Mouse (Mus musculus) ES-Bruce4 (cell line): ENCODE data around the gene Ogfod3. TPM values are rescaled to one million over a fixed set of nuclear protein-coding genes. Genes with fewer than 3 reads are reported as not detected.

Experiments used
- H3K27ac ChIP-seq: 2 replicates; pipeline ENCODE4 v1.5.1; 2012; ENCODE audit warnings: low read length, inconsistent platforms; ENCODE audit not compliant: insufficient read depth
- H3K27me3 ChIP-seq: 2 replicates; pipeline ENCODE4 v1.6.1; 2012; ENCODE audit warnings: mild to moderate bottlenecking, low read length, inconsistent platforms; ENCODE audit not compliant: control insufficient read depth, poor library complexity, insufficient read depth, severe bottlenecking
- H3K36me3 ChIP-seq: 2 replicates; pipeline ENCODE4 v1.6.1; 2012; ENCODE audit warnings: inconsistent platforms, mild to moderate bottlenecking, low read length, moderate library complexity; ENCODE audit not compliant: control insufficient read depth, poor library complexity, insufficient read depth, severe bottlenecking
- H3K4me1 ChIP-seq: one replicate; pipeline ENCODE4 v1.8.1; 2011; ENCODE audit warnings: low read length; ENCODE audit not compliant: control insufficient read depth, insufficient read depth
- H3K4me3 ChIP-seq: 2 replicates; pipeline ENCODE4 v1.5.1; 2011; ENCODE audit warnings: low read depth, mild to moderate bottlenecking, low read length
- H3K9ac ChIP-seq: 2 replicates; pipeline ENCODE4 v1.6.1; 2012; ENCODE audit warnings: low read depth, mild to moderate bottlenecking, inconsistent platforms; ENCODE audit not compliant: poor library complexity, severe bottlenecking
- H3K9me3 ChIP-seq: replicated peaks from 2 replicates; pipeline ENCODE4 v1.6.1; 2012; ENCODE audit warnings: mild to moderate bottlenecking, low read length, inconsistent platforms; ENCODE audit not compliant: control insufficient read depth, poor library complexity, insufficient read depth, severe bottlenecking
- CTCF ChIP-seq: IDR thresholded peaks from one replicate; pipeline ENCODE4 v1.8.1; 2011; ENCODE audit warnings: low read depth, low read length
- EP300 ChIP-seq: IDR thresholded peaks from 2 replicates; pipeline ENCODE4 v1.6.1; 2011; ENCODE audit warnings: low read depth, low read length; ENCODE audit not compliant: insufficient read depth
- POLR2A ChIP-seq: IDR thresholded peaks from one replicate; pipeline ENCODE4 v1.8.1; 2011; ENCODE audit warnings: low read length; ENCODE audit not compliant: insufficient read depth
- polyA plus RNA-seq: library from polyadenylated mRNA; stranded (reverse); fragments of >200 nt; gene quantifications from 2 replicates; pipeline ENCODE4 v1.2.4, GENCODE M21; 2011; ENCODE audit warnings: low read depth; ENCODE audit not compliant: missing spikeins, insufficient read depth, insufficient read length

The Ogfod3 gene
- polyA plus RNA-seq, 1 experiment, result 8.8 TPM

GRCm38 (mm10) chr11:121156411-121156891 is 48.1 kb downstream of the Ogfod3 start:
- Histone ChIP-seq H3K9ac (peak overlapping the region; percentile 9; the same call in 1 of the 2 replicates), H3K27me3 (peaks cover 6% of the 10 kb centered on the region), H3K36me3 (no peaks in the 10 kb centered on the region), H3K4me1 (no peaks in the 10 kb centered on the region), H3K9me3 (no peaks in the 10 kb centered on the region), H3K4me3 (peak overlapping the region; percentile 45), H3K27ac (no peak overlapping the region)
- TF ChIP-seq CTCF (no peak), POLR2A (no peak), EP300 (no peak)

DNA sequence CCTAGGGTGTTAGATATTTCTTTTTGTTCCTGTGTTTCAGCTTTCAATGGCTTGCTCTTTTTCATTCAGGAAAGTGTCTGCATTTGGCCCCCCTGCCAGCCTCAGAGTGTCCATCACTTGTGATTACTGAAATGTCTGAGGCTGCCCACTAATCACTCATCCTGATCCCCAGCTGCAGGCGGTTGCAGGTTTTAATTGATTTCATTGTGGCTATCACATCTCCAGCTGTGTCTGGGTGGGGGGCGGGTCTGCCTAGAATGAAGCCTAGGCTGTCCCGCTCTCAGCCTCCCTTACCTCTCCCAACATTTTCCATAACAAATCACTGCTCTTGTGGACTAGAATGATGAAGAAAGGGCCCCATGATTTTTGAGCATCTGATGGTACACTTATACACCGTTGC is 50.3 kb downstream of the Ogfod3 start:
- TF ChIP-seq CTCF (no peak), POLR2A (no peak), EP300 (no peak)
- Histone ChIP-seq H3K27me3 (peaks cover 6% of the 10 kb centered on the region), H3K36me3 (no peaks in the 10 kb centered on the region), H3K9ac (no peak overlapping the region), H3K27ac (no peak overlapping the region), H3K9me3 (no peaks in the 10 kb centered on the region), H3K4me1 (no peaks in the 10 kb centered on the region), H3K4me3 (no peak overlapping the region)

DNA sequence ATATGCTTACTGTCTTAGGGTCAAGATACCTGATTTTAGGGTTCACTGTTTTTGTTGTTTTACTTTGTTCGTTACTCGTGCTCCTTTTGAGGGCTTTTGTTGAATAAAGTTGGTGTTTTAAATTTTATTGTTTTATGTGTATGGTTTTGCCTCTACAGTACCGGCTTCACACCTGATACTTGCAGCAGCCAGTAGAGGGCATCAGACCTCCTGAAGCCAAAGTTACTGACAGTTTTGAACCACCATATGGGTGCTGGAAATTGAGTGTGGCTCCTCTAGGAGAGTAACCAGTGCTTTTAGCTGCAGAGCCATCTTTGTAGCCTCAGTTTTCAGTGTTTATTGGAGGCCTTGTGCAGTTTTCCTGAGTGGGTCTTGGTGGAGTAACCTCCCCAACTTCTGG is 56.3 kb downstream of the Ogfod3 start:
- no peaks in the 10 kb centered on the region for H3K27me3 ChIP-seq
- TF ChIP-seq POLR2A, result no peak
- TF ChIP-seq CTCF, result peak; percentile 41
- H3K4me1 ChIP-seq, result no peaks in the 10 kb centered on the region
- no peaks in the 10 kb centered on the region for H3K9me3 ChIP-seq
- H3K9ac ChIP-seq, result no peak overlapping the region
- no peaks in the 10 kb centered on the region; the same call in 1 of the 2 replicates for H3K36me3 ChIP-seq
- H3K27ac ChIP-seq, result no peak overlapping the region
- no peak overlapping the region for H3K4me3 ChIP-seq

- Histone ChIP-seq H3K9me3 (no peaks in the 10 kb centered on the region), H3K9ac (peak within 1 kb of the TSS; percentile 68), H3K27ac (no peak within 1 kb of the TSS), H3K36me3 (no peaks in the 10 kb centered on the region; the same call in 1 of the 2 replicates), H3K27me3 (no peaks in the 10 kb centered on the region), H3K4me3 (peak within 1 kb of the TSS; percentile 52), H3K4me1 (no peaks in the 10 kb centered on the region)
- TF ChIP-seq EP300 (peak; percentile 89), CTCF (peak; percentile 55), POLR2A (peak; percentile 99)
These were observed 58.6 kb downstream of the Ogfod3 start, which contains the start of gene Tex19.1 for GRCm38 (mm10) chr11:121145865-121146264. Gene Tex19.1 (plus strand): TSS chr11:121146143.

GRCm38 (mm10) chr11:121143325-121144015 is 61.0 kb downstream of the Ogfod3 start:
- no peaks in the 10 kb centered on the region for H3K4me1 ChIP-seq
- no peak overlapping the region for H3K9ac ChIP-seq
- TF ChIP-seq POLR2A (no peak), EP300 (no peak), CTCF (no peak)
- no peaks in the 10 kb centered on the region for H3K9me3 ChIP-seq
- H3K27me3 ChIP-seq, result no peaks in the 10 kb centered on the region
- no peaks in the 10 kb centered on the region; the same call in 1 of the 2 replicates for H3K36me3 ChIP-seq
- no peak overlapping the region for H3K4me3 ChIP-seq
- no peak overlapping the region for H3K27ac ChIP-seq

DNA sequence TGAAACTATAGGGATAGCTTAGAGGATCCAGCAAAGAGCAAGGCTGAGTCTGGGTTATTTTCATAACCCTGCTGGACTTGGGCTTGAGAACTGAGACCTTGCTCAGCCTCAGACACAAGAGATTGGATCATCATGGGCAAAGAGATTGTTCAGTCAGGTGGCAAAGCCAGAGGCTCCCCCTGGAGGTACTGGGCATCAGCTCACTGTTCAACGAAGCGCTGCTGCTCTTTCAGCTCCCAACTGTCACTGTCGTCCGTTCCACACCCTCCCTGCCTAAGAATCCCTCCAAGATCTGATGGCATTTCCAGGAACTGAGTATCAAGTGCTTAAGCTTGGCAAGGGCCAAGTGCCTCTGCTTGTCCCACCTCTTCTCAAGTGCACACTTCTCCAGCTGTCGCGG is 65.8 kb downstream of the Ogfod3 start:
- H3K4me3 ChIP-seq, result no peak overlapping the region
- no peaks in the 10 kb centered on the region for H3K4me1 ChIP-seq
- H3K27ac ChIP-seq, result no peak overlapping the region
- no peak overlapping the region for H3K9ac ChIP-seq
- H3K36me3 ChIP-seq, result no peaks in the 10 kb centered on the region
- H3K9me3 ChIP-seq, result no peaks in the 10 kb centered on the region
- H3K27me3 ChIP-seq, result no peaks in the 10 kb centered on the region
- TF ChIP-seq POLR2A (no peak), CTCF (no peak), EP300 (no peak)
